Mouse (Mus musculus) embryo, embryonic 11.5 days (tissue): ENCODE data around the gene Vdr.

Experiments used
- DNase-seq: peaks from one replicate; pipeline ENCODE4 v3.0.0-alpha.2; 2012; ENCODE audit warnings: low read depth, low spot score

Gene Vdr

GRCm38 (mm10) chr15:97920306-97920705, 9.9 kb upstream of the Vdr start:
- DNase-seq: no peak

- no peak for DNase-seq
Observed at GRCm38 (mm10) chr15:97919217-97919616, 8.8 kb upstream of the Vdr start.

GRCm38 (mm10) chr15:97917994-97918393, 7.6 kb upstream of the Vdr start:
- no peak for DNase-seq

- DNase-seq: peak; percentile 16
Observed at GRCm38 (mm10) chr15:97914331-97914747, 3.9 kb upstream of the Vdr start.

GRCm38 (mm10) chr15:97907801-97908751, 2.4 kb downstream of the Vdr start:
- DNase-seq: peak; percentile 31

GRCm38 (mm10) chr15:97907202-97907601, 3.2 kb downstream of the Vdr start:
- DNase-seq: no peak

- DNase-seq: no peak
Observed at GRCm38 (mm10) chr15:97905281-97905680, 5.1 kb downstream of the Vdr start.

- DNase-seq: no peak
Observed at GRCm38 (mm10) chr15:97904339-97904991, 6.0 kb downstream of the Vdr start.

- DNase-seq: no peak
Observed at GRCm38 (mm10) chr15:97903261-97904009, 7.0 kb downstream of the Vdr start.

GRCm38 (mm10) chr15:97900991-97901390, 9.4 kb downstream of the Vdr start:
- no peak for DNase-seq

GRCm38 (mm10) chr15:97900336-97900912, 10.0 kb downstream of the Vdr start:
- no peak for DNase-seq

- no peak for DNase-seq
Observed at GRCm38 (mm10) chr15:97899714-97900113, 10.7 kb downstream of the Vdr start.

- no peak for DNase-seq
Observed at GRCm38 (mm10) chr15:97898791-97899190, 11.6 kb downstream of the Vdr start.

GRCm38 (mm10) chr15:97896861-97897654, 13.4 kb downstream of the Vdr start:
- no peak for DNase-seq

- DNase-seq: no peak
Observed at GRCm38 (mm10) chr15:97896347-97896746, 14.1 kb downstream of the Vdr start.

GRCm38 (mm10) chr15:97895847-97896246, 14.6 kb downstream of the Vdr start:
- DNase-seq: no peak

- DNase-seq: no peak
Observed at GRCm38 (mm10) chr15:97892506-97892905, 17.9 kb downstream of the Vdr start.

GRCm38 (mm10) chr15:97890450-97890849, 20.0 kb downstream of the Vdr start:
- DNase-seq: no peak

- no peak for DNase-seq
Observed at GRCm38 (mm10) chr15:97890017-97890416, 20.4 kb downstream of the Vdr start.

- no peak for DNase-seq
Observed at GRCm38 (mm10) chr15:97887541-97888016, 22.9 kb downstream of the Vdr start.

GRCm38 (mm10) chr15:97881423-97881822, 29.0 kb downstream of the Vdr start:
- no peak for DNase-seq
